Mouse (Mus musculus) kidney, adult 11 months (tissue): Measurements from ENCODE around the gene Arid5a.

Experiments used
- DNase-seq: peaks from one replicate; pipeline ENCODE4 v3.0.0; 2022

The Arid5a gene

GRCm38 (mm10) chr1:36307495-36308280 is at the start of gene Arid5a:
Gene Arid5a, plus strand, starts transcription at chr1:36307733.
- peak; percentile 80 for DNase-seq

DNA sequence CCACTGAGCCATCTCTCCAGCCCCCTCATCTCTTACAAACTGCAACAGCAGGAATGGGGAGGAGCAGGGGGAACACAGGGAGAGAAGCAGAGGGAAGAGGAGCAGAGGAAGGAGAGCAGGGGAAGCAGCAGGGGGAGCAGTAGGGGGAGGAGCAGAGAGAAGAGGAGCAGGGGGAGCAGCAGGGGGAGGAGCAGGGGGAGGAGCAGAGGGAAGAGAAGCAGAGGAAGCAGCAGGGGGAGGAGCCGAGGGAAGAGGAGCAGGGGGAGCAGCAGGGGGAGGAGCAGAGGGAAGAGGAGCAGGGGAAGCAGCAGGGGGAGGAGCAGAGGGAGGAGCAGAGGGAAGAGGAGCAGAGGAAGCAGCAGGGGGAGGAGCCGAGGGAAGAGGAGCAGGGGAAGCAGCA is 48.9 kb upstream of the Arid5a start:
- DNase-seq = no peak

DNA sequence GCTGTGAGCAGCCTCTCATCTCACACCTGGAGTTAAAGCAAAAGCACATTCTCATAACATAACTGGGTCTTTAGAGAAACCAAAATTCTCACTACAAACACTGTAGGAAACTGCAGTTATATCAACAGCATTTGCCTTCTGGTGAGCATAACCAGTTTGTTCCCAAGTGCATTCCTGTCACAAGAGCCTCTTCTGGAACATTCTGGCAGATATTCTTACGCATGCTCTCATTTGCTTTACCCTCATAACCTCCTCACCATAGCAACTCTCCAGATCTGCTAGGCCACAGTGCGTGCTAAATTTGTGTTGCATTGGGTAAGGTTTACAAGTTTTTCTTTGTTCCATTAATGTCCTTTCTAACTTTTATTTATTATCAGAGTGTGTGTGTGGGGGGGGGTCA is 48.3 kb upstream of the Arid5a start:
- no peak for DNase-seq

GRCm38 (mm10) chr1:36260418-36260817 is 47.1 kb upstream of the Arid5a start:
- no peak for DNase-seq

DNA sequence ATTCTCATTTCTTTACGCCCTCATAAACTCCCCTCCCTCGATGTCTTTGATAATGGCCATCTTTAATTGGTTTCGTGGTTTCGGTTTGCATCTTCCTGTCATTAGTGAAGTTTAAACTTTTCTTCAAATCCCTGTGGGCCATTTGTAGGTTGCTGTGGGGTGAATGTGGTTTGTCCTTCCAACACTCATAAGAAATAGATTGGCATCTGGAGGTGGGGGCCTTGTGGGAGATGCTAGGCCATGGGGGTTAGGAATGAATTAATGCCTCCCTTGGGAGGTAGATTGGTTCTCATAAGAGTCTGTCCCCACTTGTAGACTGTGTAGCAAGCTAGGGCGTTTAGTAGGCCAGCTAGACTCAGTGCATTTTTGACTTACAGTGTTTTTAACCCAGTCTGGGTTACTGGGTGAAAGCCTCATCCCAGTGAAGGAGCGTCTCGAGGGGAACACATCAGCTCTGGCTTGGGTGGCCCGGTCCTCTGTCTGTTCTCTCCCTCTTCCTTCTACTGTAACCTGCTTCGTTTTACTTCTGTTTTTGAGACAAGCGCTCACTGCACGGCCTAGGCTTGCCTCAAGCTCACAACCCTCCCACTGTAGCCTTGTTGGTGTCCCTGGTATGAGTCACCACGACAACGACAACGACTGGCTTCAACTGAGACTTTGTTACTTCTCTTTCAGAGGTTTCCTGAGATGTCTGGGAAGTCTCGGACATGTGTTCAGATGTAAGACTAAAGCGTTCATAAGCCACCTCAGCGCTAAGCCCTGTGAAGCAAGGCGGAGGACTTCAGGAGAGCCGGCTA is 45.6 kb upstream of the Arid5a start:
- no peak for DNase-seq

DNA sequence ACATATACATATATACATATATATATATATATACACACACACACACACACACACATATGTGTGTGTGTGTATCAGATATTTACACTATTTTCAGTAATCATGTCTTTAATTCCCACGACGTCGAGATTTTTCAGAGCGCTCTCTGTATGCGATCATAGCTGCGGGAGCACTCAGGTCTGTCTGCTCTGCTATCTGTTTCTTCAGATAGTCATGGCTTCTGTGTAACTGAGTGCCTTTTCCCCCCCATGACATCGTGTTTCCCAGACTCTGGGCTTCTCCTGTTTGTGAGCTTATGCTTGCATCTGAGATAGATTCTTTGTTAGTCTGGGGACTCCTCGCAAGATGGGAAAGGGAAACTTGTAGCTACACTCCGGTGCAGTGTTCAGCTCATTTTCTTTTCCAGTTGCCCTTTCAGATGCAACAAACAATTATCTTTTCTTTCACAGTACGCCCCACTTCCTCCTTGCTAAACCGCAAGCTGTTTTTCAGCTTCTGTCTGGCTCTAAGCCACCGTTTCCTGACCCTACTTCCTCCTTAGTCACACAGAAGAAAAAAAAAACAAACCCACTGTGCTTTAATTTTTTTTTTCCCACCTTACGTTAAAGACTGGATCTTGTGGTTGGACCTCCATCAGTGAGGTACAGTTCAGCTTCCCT is 43.6 kb upstream of the Arid5a start:
- DNase-seq = peak; percentile 63

DNA sequence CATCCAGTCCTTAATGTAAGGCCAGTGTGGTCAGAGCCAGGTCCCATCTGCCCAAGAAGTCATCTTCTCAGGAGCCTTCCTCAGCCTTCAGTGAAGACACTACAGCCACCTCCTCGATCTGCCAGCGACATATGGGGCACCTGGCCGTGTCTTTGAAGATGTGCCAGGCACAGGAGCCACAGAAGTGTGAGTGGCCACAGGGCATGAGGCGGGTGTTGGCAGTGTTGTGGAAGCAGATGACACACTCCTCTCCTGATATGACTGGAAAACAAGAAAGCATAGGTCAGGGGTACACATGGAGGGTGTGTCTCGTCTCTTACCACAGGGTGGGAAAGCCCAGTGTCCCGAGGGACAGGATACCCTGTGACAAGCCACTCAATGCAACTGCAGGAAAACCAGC is 41.2 kb upstream of the Arid5a start:
- no peak for DNase-seq

GRCm38 (mm10) chr1:36267595-36267994 is 39.9 kb upstream of the Arid5a start:
- no peak for DNase-seq

DNA sequence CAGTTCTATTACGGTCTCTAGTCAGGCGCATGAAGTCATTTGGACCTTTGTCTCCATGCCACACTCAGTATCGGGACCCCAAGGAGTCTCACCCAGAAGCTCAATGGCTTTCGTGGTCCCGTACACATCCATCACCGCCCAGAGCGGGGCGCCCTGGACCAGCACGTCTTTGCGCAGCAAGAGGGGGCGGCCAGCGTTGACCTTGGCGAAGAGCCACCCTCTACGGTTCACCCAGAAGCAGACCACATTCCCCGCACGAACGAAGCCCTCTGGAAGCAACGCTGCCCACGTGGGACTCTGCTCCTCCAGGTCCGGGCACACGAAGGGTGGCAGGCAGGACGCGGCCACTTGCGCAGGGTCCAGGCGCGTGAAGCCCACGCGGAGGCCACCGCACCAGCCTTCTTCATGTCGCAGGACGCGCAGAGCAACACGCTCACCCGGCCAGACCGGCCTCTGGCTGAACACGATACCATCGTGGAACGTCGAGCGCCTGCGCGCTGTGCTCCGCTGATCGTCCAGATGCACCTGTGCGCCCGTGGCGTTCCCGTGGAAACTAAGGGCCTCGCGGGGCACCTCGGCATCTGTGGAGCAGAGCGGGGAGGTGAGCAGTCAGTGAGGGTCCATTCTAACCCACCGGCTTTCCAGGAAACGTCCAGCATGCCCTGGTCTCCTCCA is 38.3 kb upstream of the Arid5a start:
- DNase-seq = no peak

- DNase-seq = no peak
These were observed 36.9 kb upstream of the Arid5a start for GRCm38 (mm10) chr1:36270666-36271065.

DNA sequence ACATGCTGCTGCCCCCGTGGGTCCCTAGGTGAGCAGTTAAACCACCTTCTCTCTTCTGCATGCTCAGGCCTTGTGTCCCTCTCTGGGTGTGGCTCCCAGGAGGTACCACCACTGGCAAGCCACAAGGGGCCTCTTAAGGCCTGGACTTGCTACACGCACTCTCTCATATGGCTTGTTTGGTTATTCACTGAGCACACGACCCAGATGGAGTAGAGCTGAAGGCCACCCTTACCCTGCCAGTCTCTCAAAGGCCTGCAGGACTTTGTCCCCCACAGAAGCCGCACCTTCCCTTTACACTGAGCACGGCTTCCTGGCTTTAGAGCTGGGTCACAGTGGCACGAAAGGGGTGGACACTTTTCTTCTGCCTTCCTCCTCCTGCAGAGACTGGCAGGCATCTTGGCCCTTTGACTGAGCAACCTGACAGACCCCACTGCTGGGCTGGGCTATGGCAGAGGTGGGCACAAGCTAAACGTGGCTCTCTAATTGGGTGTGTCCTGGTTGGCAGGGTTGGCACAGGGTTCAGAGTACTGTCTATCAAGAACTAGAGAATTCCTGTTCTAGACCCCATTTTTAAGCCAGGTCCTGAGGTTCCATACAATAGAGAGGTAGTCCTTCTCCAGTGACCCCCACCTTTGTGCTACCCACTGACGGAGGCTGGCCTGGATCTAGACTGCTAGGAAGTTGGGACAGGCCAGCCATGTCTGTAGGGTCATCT is 35.9 kb upstream of the Arid5a start:
- no peak for DNase-seq

- DNase-seq = peak; percentile 41
These were observed 35.0 kb upstream of the Arid5a start for GRCm38 (mm10) chr1:36272546-36272945.

GRCm38 (mm10) chr1:36273288-36273687 is 34.2 kb upstream of the Arid5a start:
- peak; percentile 83 for DNase-seq

DNA sequence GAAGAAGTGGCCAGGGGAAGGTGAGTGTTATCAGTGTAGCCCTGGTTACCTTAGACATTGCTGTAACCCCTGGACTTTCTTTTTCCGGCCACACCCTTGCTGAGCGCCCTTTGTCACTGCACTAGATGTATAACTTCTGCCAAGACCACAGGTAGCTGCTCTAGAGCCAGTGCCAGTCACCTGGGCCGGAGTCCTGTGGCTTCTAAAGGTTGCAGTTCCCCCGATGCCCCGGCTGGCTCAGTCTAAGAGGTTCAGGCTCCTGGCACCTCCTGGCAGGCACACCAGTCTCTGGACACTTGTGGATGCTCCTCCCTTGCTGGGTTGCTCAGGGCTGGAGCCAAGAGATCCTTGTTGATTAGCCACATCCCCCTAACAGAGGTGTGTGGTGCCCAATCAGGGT is 33.1 kb upstream of the Arid5a start, which contains the start of gene Neurl3:
Neurl3 (minus strand) TSS at position 225 of the 400 bp plus-strand sequence.
- DNase-seq = no peak

- DNase-seq = no peak
These were observed 31.7 kb upstream of the Arid5a start for GRCm38 (mm10) chr1:36275635-36276389.

DNA sequence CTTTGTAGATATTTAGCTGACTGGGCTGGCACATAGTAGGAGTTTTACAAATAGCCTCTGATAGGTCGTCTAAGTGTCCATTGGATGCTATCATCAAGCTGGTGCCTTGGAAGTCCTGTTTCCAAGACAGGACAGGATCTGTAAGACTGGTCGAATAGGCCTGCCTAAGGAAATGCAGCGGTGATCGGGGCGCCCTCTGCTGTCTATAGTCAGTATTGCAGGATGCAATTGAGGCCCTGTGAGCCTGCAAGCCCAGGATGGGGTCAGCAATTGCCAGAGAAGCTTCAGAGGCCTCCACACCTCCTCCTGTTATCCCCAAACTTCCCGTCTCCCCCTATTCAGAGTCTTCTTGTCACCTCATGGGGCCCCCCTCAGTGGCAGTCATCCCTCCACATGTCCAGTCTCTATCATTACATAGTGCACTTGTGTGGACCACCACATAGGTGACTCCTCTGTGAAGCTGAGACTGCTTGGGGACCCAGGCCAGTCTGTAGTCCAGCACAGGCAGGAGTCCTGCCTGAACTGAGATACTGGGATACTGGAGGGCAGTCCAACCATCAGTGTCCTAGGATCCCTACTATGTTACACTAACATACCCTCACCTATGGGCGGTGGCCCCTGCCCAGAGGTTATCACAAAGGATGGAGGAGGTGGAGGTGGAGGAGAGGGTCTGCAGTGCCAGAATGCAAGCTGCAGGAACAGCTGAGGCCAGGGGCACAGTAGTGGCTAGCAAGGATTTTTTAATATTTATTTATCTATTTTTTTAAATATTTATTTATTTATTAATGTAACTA is 30.1 kb upstream of the Arid5a start:
- peak; percentile 66 for DNase-seq

DNA sequence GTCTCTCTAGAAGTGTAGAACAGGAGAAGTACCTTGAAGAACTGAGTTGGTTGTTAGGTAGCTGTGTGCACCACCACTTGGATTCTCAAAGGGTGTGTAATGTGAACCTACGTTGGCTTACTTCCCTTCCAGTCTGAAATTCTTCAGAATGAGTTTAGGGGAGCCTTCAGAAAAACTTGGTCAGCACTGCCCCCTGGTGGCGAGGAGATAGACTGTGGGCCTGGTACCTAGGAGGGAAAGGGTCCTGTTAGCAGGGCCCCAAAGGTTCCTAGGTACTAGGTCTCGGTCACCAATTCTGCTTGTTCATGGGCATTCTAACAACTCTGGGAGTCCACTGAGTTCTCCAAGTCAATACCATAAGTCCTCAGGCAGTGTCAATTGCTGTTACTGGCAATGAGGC is 28.3 kb upstream of the Arid5a start:
- DNase-seq = peak; percentile 48

DNA sequence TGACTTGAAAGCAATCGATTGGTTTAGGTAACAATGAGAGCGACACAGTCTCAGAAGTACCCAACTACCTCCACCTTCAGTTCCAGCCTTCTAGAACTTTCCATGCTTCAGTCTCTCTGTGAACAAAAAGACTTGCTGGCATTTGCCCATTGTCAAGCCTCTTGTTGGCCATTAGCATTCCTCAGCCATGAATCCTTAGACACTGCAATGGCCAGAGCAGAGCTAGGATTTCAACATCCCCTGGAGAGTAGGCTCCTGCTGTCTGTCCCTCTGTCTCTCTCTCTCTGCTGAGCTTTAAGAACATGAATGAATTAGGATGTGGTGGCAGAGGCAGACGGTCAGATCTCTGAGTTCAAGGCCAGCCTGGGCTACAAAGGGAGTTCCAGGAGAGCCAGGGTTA is 26.6 kb upstream of the Arid5a start:
- DNase-seq = no peak

DNA sequence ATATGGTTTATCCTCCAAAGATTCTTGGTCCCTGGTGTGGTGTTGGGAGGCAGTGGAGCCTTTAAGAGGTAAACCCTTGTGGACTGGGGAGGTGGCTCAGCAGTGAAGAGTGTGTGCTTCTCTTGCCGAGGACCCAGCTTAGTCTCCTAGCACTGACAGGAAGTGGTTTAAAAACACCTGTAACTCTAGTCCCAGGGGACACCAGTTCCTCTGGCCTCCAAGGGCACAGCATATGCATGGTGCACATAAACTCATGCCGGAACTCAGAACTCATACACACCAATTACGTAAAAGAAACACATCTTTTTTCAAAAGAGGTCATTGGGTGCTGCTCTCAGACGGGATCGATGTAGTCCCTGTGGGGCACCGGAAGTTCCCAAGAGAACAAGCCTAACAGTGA is 25.7 kb upstream of the Arid5a start:
- DNase-seq = no peak

DNA sequence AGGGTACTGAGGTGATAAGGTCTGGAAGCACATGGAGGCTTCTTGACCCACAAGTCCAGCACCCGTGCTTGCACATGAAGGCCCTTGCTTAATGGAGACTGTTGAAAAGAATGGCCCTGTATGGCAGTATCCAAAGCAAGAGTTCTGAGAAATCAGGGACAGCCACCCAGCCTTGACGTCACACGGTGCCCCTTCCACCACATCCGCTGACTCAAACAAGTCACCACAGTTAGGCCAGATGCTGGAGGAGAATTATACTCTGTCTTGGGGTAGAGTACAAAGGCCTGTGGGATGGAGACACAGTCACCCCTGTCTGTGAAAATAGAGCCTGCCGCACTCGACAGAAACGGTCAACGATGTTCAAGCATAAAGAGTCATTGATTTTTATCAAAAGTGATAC is 14.1 kb upstream of the Arid5a start:
- DNase-seq = no peak

DNA sequence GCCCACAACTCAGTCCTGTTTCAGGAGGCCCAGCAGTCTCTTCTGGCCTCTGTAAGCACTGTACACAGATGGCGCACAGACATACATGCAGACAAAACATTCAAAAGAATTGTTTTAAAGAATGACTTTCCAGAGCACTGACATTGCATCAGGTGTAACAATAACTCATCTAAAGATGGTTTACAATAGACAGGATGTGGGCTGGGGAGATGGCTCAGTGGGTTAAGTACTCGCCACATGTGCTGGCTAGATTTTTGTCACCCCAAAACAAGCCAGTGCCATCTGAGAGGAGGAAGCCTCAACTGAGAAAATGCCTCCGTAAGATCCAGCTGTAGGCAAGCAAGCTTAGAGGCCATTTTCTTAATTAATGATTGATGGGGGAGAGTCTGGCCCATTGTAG is 13.1 kb upstream of the Arid5a start:
- DNase-seq = no peak
